Mouse (Mus musculus) limb, embryonic 14.5 days (tissue): ENCODE measurements at regions not wholly inside any gene's neighbourhood (a gene's known extent, or its start where the extent isn't known, plus 50 kb on each side); places are given as distances from the start of the nearest gene placed in this dataset.

Source experiments
- ATAC-seq: fragments of 200-750 bp; cut with Nextera tagmentation; 2 replicates; pipeline ENCODE4 v1.8.0; 2017; ENCODE audit warnings: low read depth, moderate number of reproducible peaks, moderate TSS enrichment; ENCODE audit not compliant: low FRiP score
- DNase-seq: peaks from one replicate; pipeline ENCODE4 v3.0.0-alpha.2; 2015; ENCODE audit warnings: low spot score
- H3K27ac ChIP-seq: fragments of 300-500 bp; sonication (generic); replicated peaks from 2 replicates; pipeline ENCODE4 v1.5.1; 2014; ENCODE audit warnings: low read depth, mild to moderate bottlenecking, low read length, moderate library complexity, mixed read lengths
- H3K27me3 ChIP-seq: fragments of 300-500 bp; sonication (generic); 2 replicates; pipeline ENCODE4 v1.6.1; 2014; ENCODE audit warnings: low read length, mixed read lengths; ENCODE audit not compliant: control insufficient read depth, insufficient read depth
- H3K36me3 ChIP-seq: fragments of 300-500 bp; sonication (generic); 2 replicates; pipeline ENCODE4 v1.6.1; 2014; ENCODE audit warnings: mild to moderate bottlenecking, low read length, moderate library complexity, mixed read lengths; ENCODE audit not compliant: control insufficient read depth, insufficient read depth
- H3K4me1 ChIP-seq: fragments of 300-500 bp; sonication (generic); 2 replicates; pipeline ENCODE4 v1.6.1; 2014; ENCODE audit warnings: antibody characterized with exemption, low read length, mixed read lengths; ENCODE audit not compliant: control insufficient read depth, insufficient read depth
- H3K4me2 ChIP-seq: fragments of 300-500 bp; sonication (generic); replicated peaks from 2 replicates; pipeline ENCODE4 v1.6.1; 2014; ENCODE audit warnings: low read depth, mild to moderate bottlenecking, low read length, moderate library complexity; ENCODE audit not compliant: severe bottlenecking
- H3K4me3 ChIP-seq: fragments of 300-500 bp; sonication (generic); replicated peaks from 2 replicates; pipeline ENCODE4 v1.5.1; 2014; ENCODE audit warnings: low read length
- H3K9ac ChIP-seq: fragments of 300-500 bp; sonication (generic); 2 replicates; pipeline ENCODE4 v1.6.1; 2014; ENCODE audit warnings: mild to moderate bottlenecking, low read depth, low read length, moderate library complexity; ENCODE audit not compliant: severe bottlenecking
- H3K9me3 ChIP-seq: fragments of 300-500 bp; sonication (generic); 2 replicates; pipeline ENCODE4 v1.6.1; 2016; ENCODE audit warnings: low read length; ENCODE audit not compliant: control insufficient read depth
- POLR2A ChIP-seq: fragments of 200-500 bp; IDR thresholded peaks from 2 replicates; pipeline ENCODE4 v1.8.0; 2012; ENCODE audit warnings: inconsistent platforms, mild to moderate bottlenecking, moderate library complexity, borderline replicate concordance; ENCODE audit not compliant: insufficient read depth, insufficient read length; ENCODE audit errors: extremely low read depth
- WGBS: fragments of 180-500 bp; shearing (Covaris S2); extraction: QIAGEN DNeasy Blood & Tissue Kit; methylation state at CpG from one replicate; pipeline ENCODE4 v1.1.7; 2014; 5-methylcytosine and 5-hydroxymethylcytosine counted together

DNA sequence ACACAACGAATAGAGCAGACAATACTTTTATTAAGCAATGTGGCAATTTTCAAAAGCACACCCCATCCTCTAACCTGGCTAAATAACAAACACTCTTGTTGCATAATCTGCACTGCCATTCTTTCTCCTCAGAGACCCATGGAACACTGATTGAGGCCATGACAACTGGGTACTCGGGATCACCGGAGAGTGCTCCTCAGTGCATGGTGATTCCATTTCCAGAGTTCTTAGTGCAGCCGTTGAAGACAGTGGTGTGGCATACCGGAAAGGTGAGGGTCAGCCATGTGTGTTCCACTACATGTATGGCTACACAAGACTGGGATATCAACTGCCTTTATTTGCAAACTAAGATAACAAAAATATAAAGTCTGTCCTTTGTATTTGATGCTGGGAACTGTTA lies 264.4 kb downstream of the Btg1 start:
- Histone ChIP-seq H3K9me3 (no peaks in the 10 kb centered on the region), H3K36me3 (no peaks in the 10 kb centered on the region), H3K4me3 (no peak overlapping the region), H3K27me3 (no peaks in the 10 kb centered on the region), H3K4me1 (0 out of 2 replicates have a peak, but pooled peaks cover 7% of the 10 kb centered on the region), H3K27ac (no peak overlapping the region), H3K9ac (no peak overlapping the region), H3K4me2 (no peak overlapping the region)
- no peak for ATAC-seq
- no peak for TF ChIP-seq POLR2A
- DNase-seq, result no peak
- 85% methylated on average over 5 of the region's 5 CpGs for WGBS

DNA sequence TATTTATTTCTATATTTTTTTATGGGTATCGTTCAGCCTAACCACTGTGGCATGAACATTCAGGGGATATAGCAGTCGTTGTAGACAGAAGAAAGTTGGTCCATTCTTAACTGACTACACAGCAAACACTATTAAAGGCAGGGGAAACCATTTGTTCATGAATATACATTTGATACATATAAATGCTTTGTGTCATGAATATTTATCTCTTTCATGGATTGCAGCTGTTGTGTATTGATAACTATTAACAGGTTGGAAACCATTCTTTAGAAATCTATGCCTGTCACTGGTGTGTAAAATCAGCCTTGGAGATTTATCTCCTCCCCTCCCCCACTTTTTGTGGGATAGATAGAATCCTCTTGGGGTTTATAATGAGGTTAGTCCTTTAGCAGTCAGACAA lies 264.9 kb downstream of the Btg1 start:
- TF ChIP-seq POLR2A, result no peak
- Histone ChIP-seq H3K9ac (no peak overlapping the region), H3K9me3 (no peaks in the 10 kb centered on the region), H3K4me1 (0 out of 2 replicates have a peak, but pooled peaks cover 3% of the 10 kb centered on the region), H3K4me3 (no peak overlapping the region), H3K36me3 (no peaks in the 10 kb centered on the region), H3K4me2 (no peak overlapping the region), H3K27ac (no peak overlapping the region), H3K27me3 (no peaks in the 10 kb centered on the region)
- ATAC-seq (no peak), DNase-seq (no peak)
- WGBS, result 82% methylated on average over 2 of the region's 2 CpGs

DNA sequence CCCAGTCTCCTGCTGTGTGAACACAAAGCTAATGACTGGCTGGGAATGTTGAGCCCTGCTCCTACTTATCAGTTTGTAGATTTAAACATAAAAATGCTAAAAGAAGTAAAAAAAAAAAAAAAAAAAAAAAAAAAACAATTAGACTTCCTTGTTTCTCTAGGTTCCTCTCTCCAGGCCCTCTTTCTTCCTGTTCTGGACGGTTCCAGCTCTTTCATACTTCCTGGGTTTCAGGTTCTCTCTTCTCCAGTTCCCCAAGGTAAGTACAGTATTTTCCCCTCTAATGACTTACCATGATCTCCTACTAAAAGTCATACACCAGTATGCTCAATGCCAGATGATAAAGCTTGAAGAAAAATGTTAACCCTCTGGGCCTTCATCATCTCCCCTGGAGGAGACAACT lies 284.3 kb downstream of the Btg1 start:
- Histone ChIP-seq H3K4me3 (no peak overlapping the region), H3K9me3 (no peaks in the 10 kb centered on the region), H3K4me2 (no peak overlapping the region), H3K27ac (no peak overlapping the region), H3K27me3 (no peaks in the 10 kb centered on the region), H3K9ac (no peak overlapping the region), H3K4me1 (no peaks in the 10 kb centered on the region), H3K36me3 (no peaks in the 10 kb centered on the region)
- 68% methylated on average over 1 of the region's 1 CpGs for WGBS
- TF ChIP-seq POLR2A, result no peak
- DNase-seq (no peak), ATAC-seq (no peak)

DNA sequence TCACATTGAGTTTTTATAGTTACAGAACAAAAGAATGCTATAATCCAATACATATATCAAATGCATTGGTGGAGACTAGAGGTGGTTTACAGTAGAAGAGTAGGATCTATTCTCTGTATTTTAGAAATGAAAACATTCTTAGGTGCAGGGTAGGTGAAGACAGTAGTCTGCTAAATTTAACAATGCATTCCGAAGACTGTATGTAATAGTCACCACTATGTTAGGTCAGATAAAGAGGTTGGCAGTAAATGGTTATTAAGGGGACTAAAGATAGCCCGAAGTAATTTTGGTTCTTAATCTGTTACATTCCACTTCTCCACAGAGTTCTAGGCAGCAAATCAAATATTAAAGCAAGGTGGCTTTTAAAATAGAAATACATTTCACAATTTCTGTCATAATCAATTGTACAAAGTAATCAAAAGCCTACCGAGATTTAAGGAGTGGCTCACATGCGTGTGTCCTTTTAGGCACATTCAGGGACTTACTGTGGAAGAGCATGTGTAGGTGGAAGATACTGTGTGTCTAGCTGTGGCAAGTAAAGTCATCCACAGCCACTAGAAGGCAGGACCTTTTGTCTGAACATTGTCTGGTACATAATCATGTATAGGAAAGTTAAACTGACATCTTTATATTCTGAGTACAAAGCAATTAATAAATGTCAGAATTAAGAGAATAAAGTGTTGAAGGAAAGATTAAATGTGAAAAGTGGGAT lies 288.4 kb downstream of the Btg1 start:
- Histone ChIP-seq H3K9me3 (no peaks in the 10 kb centered on the region), H3K4me2 (no peak overlapping the region), H3K9ac (no peak overlapping the region), H3K4me1 (no peaks in the 10 kb centered on the region), H3K27me3 (no peaks in the 10 kb centered on the region), H3K36me3 (no peaks in the 10 kb centered on the region), H3K4me3 (no peak overlapping the region), H3K27ac (no peak overlapping the region)
- DNase-seq (no peak), ATAC-seq (no peak)
- no peak for TF ChIP-seq POLR2A
- 89% methylated on average over 4 of the region's 4 CpGs for WGBS

DNA sequence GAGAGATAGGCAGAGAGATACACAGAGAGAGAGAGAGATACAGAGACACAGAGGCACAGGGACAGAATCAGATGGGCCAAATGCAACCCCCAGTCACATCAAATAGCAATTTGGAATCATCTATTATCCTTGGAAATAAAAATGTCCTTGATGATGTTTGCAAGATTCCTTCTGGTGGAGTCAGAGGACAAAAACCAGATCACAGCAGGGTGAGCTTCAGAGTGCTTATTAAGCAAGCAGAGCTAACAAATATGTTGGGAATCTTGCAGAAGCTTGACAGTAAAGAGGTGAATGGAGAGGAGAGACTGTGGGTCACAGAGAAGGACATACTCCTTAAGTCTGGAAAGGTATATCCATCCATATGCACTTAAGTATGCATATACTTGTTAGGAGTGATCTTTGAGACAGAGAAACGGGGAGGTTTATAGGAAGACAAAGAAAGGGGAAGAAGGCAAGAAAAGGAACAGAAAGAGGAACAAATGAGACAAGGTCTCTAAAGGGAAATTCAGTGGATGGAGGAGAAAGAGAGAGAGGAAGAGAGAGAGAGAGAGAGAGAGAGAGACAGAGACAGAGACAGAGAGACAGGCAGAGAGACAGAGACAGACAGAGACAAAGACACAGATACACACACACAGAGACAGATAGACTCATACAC lies 293.0 kb downstream of the Btg1 start:
- no peak for DNase-seq
- no peaks in the 10 kb centered on the region for H3K36me3 ChIP-seq
- WGBS, result 81% methylated on average over 1 of the region's 1 CpGs
- no peak overlapping the region for H3K9ac ChIP-seq
- no peaks in the 10 kb centered on the region for H3K4me1 ChIP-seq
- no peak for TF ChIP-seq POLR2A
- H3K4me2 ChIP-seq, result no peak overlapping the region
- no peaks in the 10 kb centered on the region for H3K27me3 ChIP-seq
- H3K27ac ChIP-seq, result no peak overlapping the region
- no peak overlapping the region for H3K4me3 ChIP-seq
- peaks cover 11% of the 10 kb centered on the region for H3K9me3 ChIP-seq
- no peak for ATAC-seq
